Mouse (Mus musculus): ENCODE data around the gene Higd1b. TPM values are rescaled to one million over a fixed set of nuclear protein-coding genes. Genes with fewer than 3 reads are reported as not detected.
A peak's percentile ranks its signal among the peaks of the same experiment; 100 is the strongest.

The Higd1b gene
- polyA plus RNA-seq, 1 experiment from 2014 or later: 0.55 TPM

GRCm38 (mm10) chr11:102820432-102820831 is 15.2 kb upstream of the Higd1b start:
- Histone ChIP-seq H3K4me1 (replicated peaks) (peaks cover 11% of the 10 kb centered on the region), H3K9ac (no peak overlapping the region), H3K27me3 (replicated peaks) (no peaks in the 10 kb centered on the region), H3K36me3 (no peaks in the 10 kb centered on the region), H3K4me3 (replicated peaks) (no peak overlapping the region), H3K27ac (no peak overlapping the region), H3K9me3 (no peaks in the 10 kb centered on the region), H3K4me2 (replicated peaks) (no peak overlapping the region)
- no peak for ATAC-seq
- WGBS: 28% methylated on average over 3 of the region's 3 CpGs

DNA sequence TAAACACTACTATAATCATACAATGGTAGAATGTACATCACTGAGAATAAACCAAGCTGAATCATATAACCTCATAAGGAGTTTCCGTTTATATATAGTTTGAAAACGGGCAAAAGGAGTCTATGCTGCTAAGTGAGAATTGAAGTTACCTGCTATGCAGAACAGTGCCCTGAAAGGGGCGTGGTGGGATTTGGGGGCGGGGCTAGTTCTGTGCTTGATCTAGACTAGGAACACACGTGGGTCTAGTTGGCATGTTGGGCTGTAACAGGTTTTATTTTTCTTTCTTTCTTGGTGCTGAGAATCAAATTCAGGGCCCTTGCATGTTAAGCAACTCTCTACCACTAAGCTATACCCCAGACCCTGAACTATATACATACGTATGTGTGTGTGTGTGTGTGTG is 14.4 kb upstream of the Higd1b start:
- ATAC-seq: no peak
- Histone ChIP-seq H3K4me3 (replicated peaks) (no peak overlapping the region), H3K4me2 (replicated peaks) (no peak overlapping the region), H3K27ac (no peak overlapping the region), H3K4me1 (replicated peaks) (peaks cover 8% of the 10 kb centered on the region), H3K9ac (no peak overlapping the region), H3K9me3 (no peaks in the 10 kb centered on the region), H3K36me3 (no peaks in the 10 kb centered on the region), H3K27me3 (replicated peaks) (no peaks in the 10 kb centered on the region)
- 46% methylated on average over 6 of the region's 6 CpGs for WGBS

DNA sequence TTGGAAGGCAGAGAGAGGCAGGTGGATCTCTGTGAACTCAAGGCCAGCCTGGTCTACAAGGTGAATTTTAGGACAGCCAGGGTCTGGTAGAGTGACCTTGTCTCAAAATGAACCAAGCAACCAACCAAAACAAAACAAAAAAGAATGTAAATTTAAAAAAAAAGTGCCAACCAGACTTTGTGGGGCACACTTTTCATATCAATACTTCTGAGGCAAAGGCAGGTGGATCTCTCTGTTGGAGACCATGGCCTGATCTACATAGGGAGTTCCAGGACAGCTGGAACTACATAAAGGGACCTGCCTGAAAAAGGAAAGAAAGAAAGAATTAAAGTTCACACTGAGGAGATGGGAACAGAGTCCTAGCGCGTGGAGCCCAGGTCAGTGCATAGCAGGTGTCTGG is 9.2 kb upstream of the Higd1b start:
- Histone ChIP-seq H3K4me1 (replicated peaks) (no peaks in the 10 kb centered on the region), H3K36me3 (no peaks in the 10 kb centered on the region), H3K27me3 (replicated peaks) (no peaks in the 10 kb centered on the region), H3K9me3 (no peaks in the 10 kb centered on the region), H3K4me3 (replicated peaks) (no peak overlapping the region), H3K27ac (no peak overlapping the region), H3K9ac (no peak overlapping the region), H3K4me2 (replicated peaks) (no peak overlapping the region)
- no peak for ATAC-seq
- 70% methylated on average over 2 of the region's 2 CpGs for WGBS

GRCm38 (mm10) chr11:102827097-102827496 is 8.6 kb upstream of the Higd1b start:
- no peaks in the 10 kb centered on the region for H3K4me1 ChIP-seq (replicated peaks)
- no peaks in the 10 kb centered on the region for H3K36me3 ChIP-seq
- no peaks in the 10 kb centered on the region for H3K27me3 ChIP-seq (replicated peaks)
- H3K4me2 ChIP-seq (replicated peaks): no peak overlapping the region
- no peak overlapping the region for H3K9ac ChIP-seq
- no peak overlapping the region for H3K4me3 ChIP-seq (replicated peaks)
- H3K27ac ChIP-seq: no peak overlapping the region
- H3K9me3 ChIP-seq: no peaks in the 10 kb centered on the region
- ATAC-seq: no peak
- 57% methylated on average over 4 of the region's 4 CpGs for WGBS

- Histone ChIP-seq H3K4me3 (replicated peaks) (no peak overlapping the region), H3K27ac (no peak overlapping the region), H3K27me3 (replicated peaks) (no peaks in the 10 kb centered on the region), H3K4me2 (replicated peaks) (no peak overlapping the region), H3K9me3 (no peaks in the 10 kb centered on the region), H3K9ac (no peak overlapping the region), H3K36me3 (no peaks in the 10 kb centered on the region), H3K4me1 (replicated peaks) (no peaks in the 10 kb centered on the region)
- 56% methylated on average over 4 of the region's 4 CpGs for WGBS
- no peak for ATAC-seq
Measured at GRCm38 (mm10) chr11:102830276-102830675, 5.4 kb upstream of the Higd1b start.

- Histone ChIP-seq H3K9ac (no peak overlapping the region), H3K9me3 (no peaks in the 10 kb centered on the region), H3K27me3 (replicated peaks) (no peaks in the 10 kb centered on the region), H3K36me3 (peaks cover 3% of the 10 kb centered on the region; the same call in 1 of the 2 replicates), H3K4me3 (replicated peaks) (no peak overlapping the region), H3K27ac (no peak overlapping the region), H3K4me2 (replicated peaks) (no peak overlapping the region), H3K4me1 (replicated peaks) (no peaks in the 10 kb centered on the region)
- no peak for ATAC-seq
- WGBS: 61% methylated on average over 18 of the region's 18 CpGs
Measured at GRCm38 (mm10) chr11:102832700-102833297, 2.9 kb upstream of the Higd1b start.

DNA sequence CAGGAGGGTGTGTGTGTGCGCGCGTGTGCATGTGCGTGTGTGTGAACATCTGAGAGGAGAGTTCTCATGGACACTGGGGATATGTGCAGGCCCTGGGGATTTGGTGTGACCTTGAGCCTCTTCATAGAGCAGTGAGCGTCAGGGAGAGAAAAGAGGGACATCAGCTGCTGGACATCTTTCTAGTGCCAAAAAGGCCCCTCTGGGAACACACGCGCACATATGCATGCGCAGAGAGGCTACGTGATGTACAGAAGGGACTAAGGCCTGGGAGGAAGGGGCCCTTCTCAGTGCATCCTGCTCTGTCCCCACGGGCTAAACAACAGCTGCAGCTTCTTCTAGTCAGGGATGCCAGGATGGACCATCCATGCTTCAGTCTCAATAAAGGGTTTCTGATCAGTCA is 1.4 kb upstream of the Higd1b start:
- Histone ChIP-seq H3K4me1 (replicated peaks) (no peaks in the 10 kb centered on the region), H3K4me3 (replicated peaks) (no peak overlapping the region), H3K27ac (no peak overlapping the region), H3K9me3 (no peaks in the 10 kb centered on the region), H3K4me2 (replicated peaks) (no peak overlapping the region), H3K9ac (no peak overlapping the region), H3K27me3 (replicated peaks) (no peaks in the 10 kb centered on the region), H3K36me3 (peaks cover 16% of the 10 kb centered on the region; the same call in 1 of the 2 replicates)
- WGBS: 87% methylated on average over 10 of the region's 10 CpGs
- ATAC-seq: no peak

DNA sequence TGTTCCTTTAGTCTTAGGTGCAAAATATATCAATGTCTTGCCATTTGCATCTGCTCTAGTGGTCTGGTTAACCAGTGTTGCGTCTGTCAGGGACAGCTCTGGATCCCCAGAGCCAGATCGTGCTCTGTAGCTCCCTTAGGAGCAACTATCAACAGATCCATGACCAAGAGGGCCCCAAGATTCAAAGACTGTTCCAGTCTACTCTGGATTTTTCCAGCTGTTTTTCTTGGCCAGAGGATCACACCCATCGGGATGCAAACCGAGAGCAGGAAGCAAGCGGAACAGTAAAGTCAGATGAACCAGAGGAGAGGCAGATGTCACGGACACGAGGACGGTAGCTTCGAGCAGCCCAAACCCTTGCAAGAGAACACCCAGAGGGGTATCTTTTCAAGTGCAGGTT is 497 bp downstream of the Higd1b start:
- Histone ChIP-seq H3K36me3 (peaks cover 27% of the 10 kb centered on the region), H3K4me1 (replicated peaks) (no peaks in the 10 kb centered on the region), H3K4me2 (replicated peaks) (no peak overlapping the region), H3K27me3 (replicated peaks) (no peaks in the 10 kb centered on the region), H3K27ac (no peak overlapping the region), H3K4me3 (replicated peaks) (no peak overlapping the region), H3K9ac (no peak overlapping the region), H3K9me3 (no peaks in the 10 kb centered on the region)
- no peak for ATAC-seq
- 88% methylated on average over 9 of the region's 9 CpGs for WGBS

DNA sequence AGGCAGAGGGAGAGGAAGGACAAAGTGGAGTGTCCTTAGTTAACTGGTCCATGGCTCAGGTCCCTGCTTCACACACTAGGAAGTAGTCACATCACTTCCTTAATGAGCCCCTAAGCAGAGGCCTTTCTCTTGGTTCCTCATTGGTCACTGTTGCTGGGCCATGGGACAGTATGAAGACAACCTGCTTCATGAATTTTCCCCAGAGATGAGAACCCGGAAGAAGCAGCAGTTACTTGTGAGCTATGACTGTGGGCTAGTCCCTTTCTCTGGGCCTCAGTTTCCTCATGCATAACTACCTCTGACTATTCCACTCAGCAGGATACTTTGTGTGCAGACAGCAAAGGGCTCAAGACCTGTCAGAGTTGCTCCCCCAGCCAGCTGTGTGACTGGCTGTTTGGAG is 1.7 kb downstream of the Higd1b start:
- 90% methylated on average over 1 of the region's 1 CpGs for WGBS
- peaks cover 31% of the 10 kb centered on the region for H3K36me3 ChIP-seq
- H3K4me3 ChIP-seq (replicated peaks): no peak overlapping the region
- no peaks in the 10 kb centered on the region for H3K27me3 ChIP-seq (replicated peaks)
- H3K27ac ChIP-seq: no peak overlapping the region
- H3K4me2 ChIP-seq (replicated peaks): no peak overlapping the region
- H3K9me3 ChIP-seq: no peaks in the 10 kb centered on the region
- ATAC-seq: no peak
- no peaks in the 10 kb centered on the region for H3K4me1 ChIP-seq (replicated peaks)
- no peak overlapping the region for H3K9ac ChIP-seq

DNA sequence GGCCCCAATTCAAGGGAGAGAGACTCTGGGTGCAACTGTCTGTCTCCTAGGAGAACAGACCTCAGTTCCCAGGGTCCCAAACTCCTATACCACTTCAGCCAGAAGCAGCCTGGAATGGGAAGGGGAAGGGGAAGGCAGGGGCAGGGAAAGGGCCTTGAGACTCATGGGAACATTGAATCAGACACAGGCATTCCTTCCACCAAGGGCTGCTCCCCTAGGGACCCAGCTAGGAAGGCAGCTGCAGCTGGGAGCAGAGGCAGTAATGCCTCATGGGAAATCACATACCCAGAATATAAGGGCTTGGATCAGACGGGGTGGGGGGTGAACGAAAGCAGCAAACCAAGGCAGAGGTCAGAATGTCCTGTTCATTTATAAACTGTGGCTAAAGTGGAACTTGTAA is 2.5 kb downstream of the Higd1b start:
- no peak overlapping the region for H3K4me2 ChIP-seq (replicated peaks)
- H3K36me3 ChIP-seq: peaks cover 34% of the 10 kb centered on the region
- 71% methylated on average over 2 of the region's 2 CpGs for WGBS
- no peaks in the 10 kb centered on the region for H3K4me1 ChIP-seq (replicated peaks)
- H3K4me3 ChIP-seq (replicated peaks): no peak overlapping the region
- no peak overlapping the region for H3K27ac ChIP-seq
- H3K9me3 ChIP-seq: no peaks in the 10 kb centered on the region
- no peaks in the 10 kb centered on the region for H3K27me3 ChIP-seq (replicated peaks)
- no peak for ATAC-seq
- no peak overlapping the region for H3K9ac ChIP-seq

- WGBS: 78% methylated on average over 9 of the region's 9 CpGs
- Histone ChIP-seq H3K27ac (no peak overlapping the region), H3K36me3 (peaks cover 39% of the 10 kb centered on the region), H3K27me3 (replicated peaks) (no peaks in the 10 kb centered on the region), H3K4me2 (replicated peaks) (no peak overlapping the region), H3K9me3 (no peaks in the 10 kb centered on the region), H3K9ac (no peak overlapping the region), H3K4me3 (replicated peaks) (no peak overlapping the region), H3K4me1 (replicated peaks) (no peaks in the 10 kb centered on the region)
- ATAC-seq: no peak
Measured at GRCm38 (mm10) chr11:102838616-102839150, 3.0 kb downstream of the Higd1b start.

DNA sequence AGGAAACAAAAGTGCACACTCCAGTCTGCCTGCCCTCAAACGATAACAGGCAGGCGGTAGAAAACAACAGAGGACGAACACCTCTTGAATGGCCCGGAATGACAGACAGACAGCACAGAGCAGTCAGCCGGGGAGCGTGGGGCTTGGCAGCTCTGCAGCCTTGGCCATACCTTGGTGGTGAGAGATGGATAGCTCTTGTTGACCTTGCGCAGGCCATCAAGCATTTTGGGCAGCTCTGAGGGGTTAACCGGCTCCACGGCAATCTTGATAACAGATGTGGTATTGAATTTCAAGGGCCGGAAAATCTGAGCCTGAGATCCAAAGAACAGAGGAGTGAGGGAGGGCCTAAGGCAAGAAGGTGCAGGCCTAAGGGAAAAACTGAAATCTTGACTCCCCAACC is 10.3 kb downstream of the Higd1b start:
- Histone ChIP-seq H3K27ac (no peak overlapping the region), H3K9ac (no peak overlapping the region), H3K4me3 (replicated peaks) (no peak overlapping the region), H3K4me1 (replicated peaks) (no peaks in the 10 kb centered on the region), H3K27me3 (replicated peaks) (no peaks in the 10 kb centered on the region), H3K36me3 (peaks cover 69% of the 10 kb centered on the region), H3K9me3 (no peaks in the 10 kb centered on the region), H3K4me2 (replicated peaks) (no peak overlapping the region)
- WGBS: 85% methylated on average over 10 of the region's 10 CpGs
- ATAC-seq: no peak

DNA sequence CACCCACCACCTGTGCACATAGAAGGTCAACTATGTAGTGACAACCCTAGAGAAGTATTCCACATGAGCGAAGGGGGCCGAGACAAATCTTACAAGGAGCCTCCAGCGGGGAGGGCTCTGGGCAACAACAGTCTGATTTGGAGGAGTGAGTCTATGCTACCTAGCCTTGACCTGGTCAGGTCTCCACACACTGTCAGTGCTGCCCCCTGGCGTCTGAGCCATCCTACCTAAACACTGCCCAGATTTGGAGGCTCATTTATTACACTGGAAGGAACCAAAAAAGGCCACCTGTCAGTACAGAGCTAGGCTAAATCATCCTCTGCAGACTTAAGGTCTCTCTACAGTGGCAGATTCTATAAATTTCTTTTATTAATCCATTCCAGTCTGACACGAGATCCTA is 16.2 kb downstream of the Higd1b start:
- peaks cover 45% of the 10 kb centered on the region for H3K36me3 ChIP-seq
- peak; percentile 56; the same call in 1 of the 2 replicates for ATAC-seq
- no peaks in the 10 kb centered on the region for H3K27me3 ChIP-seq (replicated peaks)

More for the DNA sequence above, 16.2 kb downstream of the Higd1b start:
- no peak overlapping the region for H3K27ac ChIP-seq
- no peak overlapping the region for H3K4me2 ChIP-seq (replicated peaks)
- H3K9me3 ChIP-seq: no peaks in the 10 kb centered on the region
- no peak overlapping the region for H3K9ac ChIP-seq
- no peaks in the 10 kb centered on the region for H3K4me1 ChIP-seq (replicated peaks)
- WGBS: 65% methylated on average over 5 of the region's 5 CpGs
- no peak overlapping the region for H3K4me3 ChIP-seq (replicated peaks)

Data from intestine, embryonic 15.5 days (tissue).